Mouse (Mus musculus) bone marrow, adult 2 months (tissue): ENCODE data around the gene Spop. TPM values are rescaled to one million over a fixed set of nuclear protein-coding genes. Genes with fewer than 3 reads are reported as not detected.
A peak's percentile ranks its signal among the peaks of the same experiment; 100 is the strongest.

Experiments
- H3K27ac ChIP-seq: fragments of 200-500 bp; 2 replicates; pipeline ENCODE4 v1.5.1; 2012; ENCODE audit warnings: low read depth, mild to moderate bottlenecking, control low read depth, inconsistent platforms, low read length; ENCODE audit not compliant: control insufficient read depth, poor library complexity, insufficient read depth
- H3K4me1 ChIP-seq: fragments of 200-500 bp; 2 replicates; pipeline ENCODE4 v1.6.1; 2011; ENCODE audit warnings: low read length; ENCODE audit not compliant: control insufficient read depth, insufficient read depth
- H3K4me3 ChIP-seq: fragments of 200-500 bp; replicated peaks from 2 replicates; pipeline ENCODE3; 2011; ENCODE audit warnings: mild to moderate bottlenecking, low read depth, low read length, control low read depth; ENCODE audit not compliant: control insufficient read depth
- CTCF ChIP-seq: fragments of 200-500 bp; IDR thresholded peaks from 2 replicates; pipeline ENCODE4 v1.5.1; 2011; ENCODE audit warnings: low read length, control low read depth; ENCODE audit not compliant: control insufficient read depth, insufficient read depth
- POLR2A ChIP-seq: fragments of 200-500 bp; IDR thresholded peaks from 2 replicates; pipeline ENCODE4 v1.6.1; 2011; ENCODE audit warnings: low read depth, mild to moderate bottlenecking, control low read depth, low read length, borderline replicate concordance; ENCODE audit not compliant: control insufficient read depth
- WGBS: fragments of 180-500 bp; shearing (Covaris S2); methylation state at CpG from one replicate; pipeline ENCODE4 v1.1.7; 2018; 5-methylcytosine and 5-hydroxymethylcytosine counted together
- polyA plus RNA-seq: library from polyadenylated mRNA; stranded (reverse); fragments of >200 nt; gene quantifications from 2 replicates; pipeline ENCODE4 v1.2.4, GENCODE M21; 2011; ENCODE audit warnings: low replicate concordance; ENCODE audit not compliant: missing spikeins, insufficient read depth, insufficient read length

Spop gene
- polyA plus RNA-seq, 1 experiment = 61.3 TPM

DNA sequence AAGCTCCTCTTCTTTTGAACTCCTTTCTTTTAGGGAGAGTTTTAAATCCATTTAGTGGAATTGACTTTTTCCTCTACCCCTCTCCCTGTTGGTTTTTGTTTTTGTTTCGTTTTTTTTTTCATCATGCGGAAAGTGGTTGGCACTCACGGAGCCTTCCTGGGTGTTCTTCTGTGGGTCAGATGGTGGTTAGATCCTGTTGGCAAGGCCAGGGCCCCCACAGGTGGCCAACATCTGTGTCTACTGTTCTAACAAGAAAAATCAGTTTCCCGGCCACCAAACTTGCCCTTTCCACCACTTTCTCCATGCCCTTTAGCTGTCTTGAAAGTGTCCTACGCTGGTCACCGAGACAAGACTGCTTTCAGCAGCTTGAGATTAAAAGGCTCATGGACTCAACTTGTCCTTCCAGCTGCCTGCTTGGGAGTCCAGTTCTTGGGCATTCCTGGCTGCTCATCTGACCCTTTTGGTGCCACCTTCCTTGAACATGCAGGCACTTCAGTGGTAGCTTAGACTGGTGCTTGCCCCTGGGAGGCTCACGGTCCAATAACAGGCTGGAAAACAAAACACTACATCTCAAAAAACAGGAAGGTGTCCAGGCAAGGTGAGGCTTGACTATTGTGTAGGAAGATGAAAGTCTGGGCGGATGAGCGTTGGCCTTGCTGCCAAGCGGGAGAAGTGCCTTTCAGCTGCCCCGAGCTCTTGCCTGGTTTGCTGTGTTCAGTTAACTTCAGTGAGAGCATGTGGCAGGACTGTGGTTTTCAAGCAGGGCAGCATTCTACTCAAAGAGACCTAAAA is 21.0 kb upstream of the Spop start:
- H3K4me3 ChIP-seq = no peak overlapping the region
- no peak overlapping the region for H3K27ac ChIP-seq
- H3K4me1 ChIP-seq = no peaks in the 10 kb centered on the region
- no peak for TF ChIP-seq POLR2A
- no peak for TF ChIP-seq CTCF
- 83% methylated on average over 11 of the region's 11 CpGs for WGBS

DNA sequence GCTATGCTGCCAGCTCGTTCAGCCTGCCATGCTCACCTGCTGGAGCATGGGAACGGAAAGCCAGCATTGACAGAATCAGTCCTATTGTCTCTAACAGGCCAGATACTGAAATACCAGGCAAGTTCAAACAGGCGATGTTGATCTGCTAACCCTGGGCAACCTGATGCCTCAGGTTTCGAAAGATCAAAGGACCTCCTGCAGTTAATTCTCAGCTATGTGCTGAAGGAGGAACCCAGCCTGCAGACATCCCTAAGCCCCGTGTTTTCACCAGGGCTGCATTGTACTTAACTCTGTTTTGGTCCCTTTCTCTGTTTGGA is 20.4 kb upstream of the Spop start:
- TF ChIP-seq POLR2A (no peak), CTCF (no peak)
- Histone ChIP-seq H3K27ac (no peak overlapping the region), H3K4me3 (no peak overlapping the region), H3K4me1 (no peaks in the 10 kb centered on the region; the same call in 1 of the 2 replicates)
- 55% methylated on average over 5 of the region's 5 CpGs for WGBS

DNA sequence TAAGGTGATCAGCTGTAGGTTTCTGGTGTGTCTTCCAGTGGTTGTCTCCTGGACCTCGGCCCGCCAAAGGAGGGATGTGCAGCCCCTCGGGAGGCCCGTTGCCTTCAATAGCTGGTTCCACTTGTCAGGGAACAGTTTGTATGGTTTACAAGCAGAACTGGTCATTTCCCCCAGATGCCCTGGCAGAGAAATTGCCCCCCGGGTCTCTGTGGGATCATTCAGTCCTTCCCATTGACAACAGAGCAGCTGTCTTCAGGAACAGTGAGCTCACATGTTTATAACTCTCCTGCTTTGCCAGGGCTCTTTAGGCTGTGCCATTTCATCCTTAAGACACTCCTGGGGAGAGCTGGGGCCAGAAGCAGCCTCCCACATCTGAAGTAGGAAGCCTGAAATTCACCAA is 19.8 kb upstream of the Spop start:
- no peak for TF ChIP-seq POLR2A
- no peak for TF ChIP-seq CTCF
- WGBS = 60% methylated on average over 5 of the region's 5 CpGs

DNA sequence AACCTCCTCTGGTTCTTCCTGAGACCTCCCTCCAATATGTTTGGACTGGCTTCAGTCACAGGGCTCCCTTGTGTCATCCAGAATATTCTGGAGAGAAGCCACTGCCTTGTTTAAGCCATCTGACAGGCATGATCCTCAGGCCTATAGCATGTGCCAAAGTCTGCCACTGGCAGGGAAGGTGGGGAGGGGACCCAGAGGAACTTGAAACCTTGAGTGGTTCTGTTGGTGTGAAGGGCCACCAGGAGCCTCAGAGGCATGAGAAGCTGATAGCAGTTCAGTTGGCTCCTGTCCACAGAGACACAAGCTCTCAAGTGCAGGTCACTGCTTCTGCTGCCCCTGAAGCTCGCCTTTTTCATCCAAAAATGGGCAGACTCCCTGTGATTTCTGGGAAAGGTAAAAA is 17.3 kb upstream of the Spop start:
- 60% methylated on average over 1 of the region's 1 CpGs for WGBS
- no peak overlapping the region for H3K4me3 ChIP-seq
- no peak overlapping the region for H3K27ac ChIP-seq
- TF ChIP-seq CTCF (no peak), POLR2A (no peak)
- H3K4me1 ChIP-seq = no peaks in the 10 kb centered on the region; the same call in 1 of the 2 replicates

More for the DNA sequence above, 19.8 kb upstream of the Spop start:
- no peak overlapping the region for H3K27ac ChIP-seq
- no peaks in the 10 kb centered on the region; the same call in 1 of the 2 replicates for H3K4me1 ChIP-seq
- H3K4me3 ChIP-seq = no peak overlapping the region

DNA sequence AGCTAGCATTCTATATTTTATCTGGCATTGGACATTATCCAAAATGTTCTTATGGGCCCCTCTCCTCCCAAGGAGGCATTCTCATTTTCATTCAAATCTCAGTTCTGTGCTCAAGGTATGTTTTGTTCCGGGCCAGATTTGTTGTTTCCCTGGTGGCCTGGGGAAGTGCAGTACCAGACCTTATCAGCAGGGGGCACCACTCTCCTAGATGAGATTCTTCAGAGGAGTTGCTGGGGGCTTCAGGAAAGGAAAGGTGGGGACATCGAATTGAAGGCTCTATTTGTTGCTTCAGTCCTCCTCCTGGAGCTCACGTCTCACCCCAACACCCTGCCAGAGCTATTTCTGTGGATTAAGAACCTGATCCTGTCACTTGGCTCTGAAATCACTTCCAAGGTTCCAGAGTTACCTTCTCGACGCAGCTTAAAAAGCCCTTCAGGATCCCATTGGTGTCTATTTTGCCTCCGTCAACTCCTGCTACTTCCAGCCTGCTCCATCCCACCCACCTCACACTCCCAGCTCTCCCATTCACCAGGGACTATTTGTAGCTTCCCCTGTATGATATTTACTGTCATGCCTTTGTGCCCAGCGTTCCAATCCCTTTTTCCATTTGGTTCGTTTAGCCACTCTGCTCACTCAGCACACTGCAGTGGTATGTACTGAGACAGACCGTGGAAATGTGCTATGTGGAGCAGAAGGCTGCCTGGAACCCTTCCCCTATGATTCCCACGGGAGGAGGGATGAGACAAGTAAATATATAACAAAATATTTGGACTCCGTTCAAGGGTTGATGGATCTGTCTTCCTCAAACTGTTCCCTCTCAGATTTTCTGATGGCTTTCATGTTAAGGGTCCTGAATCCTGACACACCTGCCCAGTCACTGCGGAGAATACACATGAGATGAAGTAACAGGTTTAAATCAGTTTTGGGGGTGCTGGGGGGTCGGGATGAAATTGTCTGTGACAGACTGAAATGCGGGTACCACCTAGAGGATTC is 15.7 kb upstream of the Spop start:
- no peaks in the 10 kb centered on the region; the same call in 1 of the 2 replicates for H3K4me1 ChIP-seq
- WGBS = 58% methylated on average over 14 of the region's 14 CpGs
- peak; percentile 82 for TF ChIP-seq CTCF
- no peak for TF ChIP-seq POLR2A

DNA sequence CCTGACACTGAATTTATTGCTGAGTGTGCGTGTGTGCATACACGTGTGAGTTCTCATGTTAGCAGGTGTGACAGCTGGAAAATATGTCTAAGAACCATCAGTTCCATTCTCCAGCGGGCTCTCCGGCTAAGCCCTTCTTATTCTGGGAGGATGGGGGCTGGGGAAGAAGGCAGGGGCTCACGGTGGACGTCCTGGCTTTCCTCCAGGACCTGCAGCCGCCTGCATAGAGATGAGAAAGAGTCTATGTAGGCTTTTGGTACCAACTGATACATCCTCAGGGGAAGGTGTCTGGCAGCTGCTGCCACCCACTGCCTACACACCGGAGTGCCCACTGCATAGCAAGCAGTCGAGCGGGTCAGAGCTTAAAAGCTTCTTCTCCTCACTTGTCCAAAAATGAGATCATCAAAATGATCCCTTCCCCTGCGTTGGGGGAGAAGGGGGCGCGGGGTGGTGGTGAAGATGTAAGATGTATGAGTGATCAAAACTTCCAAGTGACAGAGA is 14.3 kb upstream of the Spop start:
- WGBS = 75% methylated on average over 13 of the region's 13 CpGs
- Histone ChIP-seq H3K4me3 (no peak overlapping the region), H3K27ac (no peak overlapping the region), H3K4me1 (no peaks in the 10 kb centered on the region; the same call in 1 of the 2 replicates)
- TF ChIP-seq CTCF = no peak
- TF ChIP-seq POLR2A = no peak

More for the DNA sequence above, 15.7 kb upstream of the Spop start:
- H3K4me3 ChIP-seq = no peak overlapping the region
- H3K27ac ChIP-seq = no peak overlapping the region

DNA sequence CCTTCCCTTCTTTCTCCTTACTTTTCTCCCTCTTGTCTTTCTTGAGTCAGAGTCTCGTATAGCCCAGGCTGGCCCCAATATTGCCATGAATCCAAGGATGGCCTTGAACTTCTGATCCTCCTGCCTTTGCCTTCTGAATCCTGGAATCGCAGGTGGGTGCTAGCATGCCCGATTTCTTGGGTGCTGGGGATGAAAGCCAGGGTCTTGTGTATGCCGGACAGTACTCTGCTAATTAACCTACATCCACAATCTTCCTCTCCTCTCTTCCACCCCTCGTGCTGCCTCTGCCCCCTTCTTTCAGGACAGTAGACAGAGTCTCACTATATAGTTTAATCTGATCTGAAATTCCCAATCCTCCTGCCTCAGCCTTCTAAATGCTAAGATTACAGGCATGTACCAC is 12.3 kb upstream of the Spop start:
- no peak overlapping the region for H3K27ac ChIP-seq
- H3K4me1 ChIP-seq = no peaks in the 10 kb centered on the region; the same call in 1 of the 2 replicates
- H3K4me3 ChIP-seq = no peak overlapping the region
- WGBS = 85% methylated on average over 5 of the region's 5 CpGs
- no peak for TF ChIP-seq POLR2A
- TF ChIP-seq CTCF = no peak

DNA sequence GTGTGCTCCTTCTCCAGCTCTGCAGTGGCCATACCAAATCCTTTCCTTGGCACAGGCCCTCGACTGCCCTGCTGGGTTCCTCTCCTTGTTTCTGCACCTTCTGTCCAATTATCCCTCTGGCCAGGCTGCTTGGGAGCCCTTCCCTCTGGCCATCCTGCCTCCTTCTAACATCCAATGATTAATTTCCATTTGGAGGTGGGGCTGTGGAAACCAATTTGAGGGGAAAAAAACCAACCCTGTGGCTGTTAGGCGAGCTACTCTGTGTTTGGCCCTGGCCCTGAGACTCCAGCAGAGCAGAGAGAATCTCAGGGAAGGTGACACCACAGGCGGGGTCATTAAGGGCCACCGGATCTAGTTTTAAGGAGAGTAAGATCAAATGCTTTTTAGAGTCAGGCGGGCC is 11.7 kb upstream of the Spop start:
- WGBS = 56% methylated on average over 5 of the region's 5 CpGs
- no peak overlapping the region for H3K27ac ChIP-seq
- no peaks in the 10 kb centered on the region; the same call in 1 of the 2 replicates for H3K4me1 ChIP-seq
- no peak overlapping the region for H3K4me3 ChIP-seq
- no peak for TF ChIP-seq POLR2A
- no peak for TF ChIP-seq CTCF
